Mouse (Mus musculus) midbrain, embryonic 14.5 days (tissue): ENCODE results near the gene Sirt5. TPM values are rescaled to one million over a fixed set of nuclear protein-coding genes. Genes with fewer than 3 reads are reported as not detected.
A peak's percentile ranks its signal among the peaks of the same experiment; 100 is the strongest.

Source experiments
- ATAC-seq: fragments of 200-750 bp; cut with Nextera tagmentation; 2 replicates; pipeline ENCODE4 v1.8.0; 2017; ENCODE audit warnings: moderate number of reproducible peaks, moderate library complexity; ENCODE audit not compliant: low FRiP score, low TSS enrichment
- DNase-seq: peaks from one replicate; pipeline ENCODE4 v3.0.0-alpha.2; 2015
- H3K27ac ChIP-seq: fragments of 300-500 bp; sonication (generic); replicated peaks from 2 replicates; pipeline ENCODE4 v1.5.1; 2014; ENCODE audit warnings: mild to moderate bottlenecking, low read depth, low read length, moderate library complexity
- H3K27me3 ChIP-seq: fragments of 300-500 bp; sonication (generic); 2 replicates; pipeline ENCODE4 v1.6.1; 2014; ENCODE audit warnings: low read length, control low read depth, mixed read lengths; ENCODE audit not compliant: control insufficient read depth, insufficient read depth
- H3K36me3 ChIP-seq: fragments of 300-500 bp; sonication (generic); 2 replicates; pipeline ENCODE4 v1.6.1; 2014; ENCODE audit warnings: low read length, control low read depth; ENCODE audit not compliant: control insufficient read depth, insufficient read depth
- H3K4me1 ChIP-seq: fragments of 300-500 bp; sonication (generic); 2 replicates; pipeline ENCODE4 v1.6.1; 2014; ENCODE audit warnings: mild to moderate bottlenecking, antibody characterized with exemption, low read length, control low read depth; ENCODE audit not compliant: control insufficient read depth, insufficient read depth
- H3K4me2 ChIP-seq: fragments of 300-500 bp; sonication (generic); 2 replicates; pipeline ENCODE4 v1.6.1; 2014; ENCODE audit warnings: mild to moderate bottlenecking, low read length, moderate library complexity
- H3K4me3 ChIP-seq: fragments of 300-500 bp; sonication (generic); replicated peaks from 2 replicates; pipeline ENCODE4 v1.5.1; 2014; ENCODE audit warnings: low read depth, low read length
- H3K9ac ChIP-seq: fragments of 300-500 bp; sonication (generic); replicated peaks from 2 replicates; pipeline ENCODE4 v1.6.1; 2014; ENCODE audit warnings: mild to moderate bottlenecking, low read length, moderate library complexity
- H3K9me3 ChIP-seq: fragments of 300-500 bp; sonication (generic); 2 replicates; pipeline ENCODE4 v1.6.1; 2016; ENCODE audit warnings: low read length, control low read depth, mixed read lengths; ENCODE audit not compliant: control insufficient read depth
- WGBS: fragments of 180-500 bp; shearing (Covaris S2); extraction: QIAGEN DNeasy Blood & Tissue Kit; methylation state at CpG from one replicate; pipeline ENCODE4 v1.1.7; 2014; 5-methylcytosine and 5-hydroxymethylcytosine counted together
- polyA plus RNA-seq: library from polyadenylated mRNA; unstranded; fragments of >200 nt; fragmentation: Nextera tagmentation; extraction: Ambion mirVana; gene quantifications from 2 replicates; pipeline ENCODE4 v1.2.1, GENCODE M21; 2014

The Sirt5 gene
- polyA plus RNA-seq = 31.8 TPM in 2 replicates

DNA sequence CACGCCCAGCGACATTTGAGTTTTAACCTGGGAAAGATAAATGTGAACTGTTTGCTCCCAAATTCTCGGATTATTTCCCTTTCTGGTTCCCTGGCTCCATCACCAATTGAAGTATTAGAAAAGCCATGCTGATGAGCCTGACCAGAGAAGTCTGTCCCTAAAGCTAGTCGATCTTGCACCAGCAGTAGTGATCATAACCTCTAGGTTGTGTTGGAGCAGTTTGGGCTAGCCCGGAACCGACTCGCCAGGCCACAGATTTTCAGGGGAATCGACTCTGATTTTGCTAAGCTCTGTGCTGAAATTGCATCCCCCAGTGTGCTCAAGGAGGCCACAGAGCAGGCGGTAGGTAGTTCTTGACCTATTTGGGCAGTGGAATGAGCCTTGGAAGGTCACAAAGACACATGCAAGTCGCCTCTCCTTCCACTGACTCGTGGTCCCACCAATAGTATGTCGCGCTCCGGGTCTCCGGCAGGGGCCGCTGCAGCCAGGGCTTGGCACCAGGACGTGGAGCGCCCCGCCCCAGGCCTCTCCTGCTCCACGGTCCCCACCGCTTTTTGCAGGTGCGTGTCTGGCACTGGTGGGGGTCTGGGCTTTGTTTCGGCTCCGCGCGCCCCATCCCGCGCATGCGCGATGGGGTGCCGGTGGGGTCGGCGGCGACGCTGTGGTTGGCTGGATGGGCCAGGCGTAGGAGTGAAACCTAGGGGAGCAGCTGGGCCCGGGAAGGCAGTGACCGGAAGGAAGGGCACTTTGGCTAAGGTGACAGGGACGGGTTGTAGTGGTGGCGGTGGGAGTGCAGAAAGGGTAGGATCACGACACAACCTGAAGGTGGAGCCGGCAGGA lies at the start of gene Sirt5:
TSS of gene Sirt5 (plus strand) at position 512 of the 840 bp plus-strand sequence.
- peak; percentile 98 for ATAC-seq
- Histone ChIP-seq H3K4me2 (peak within 1 kb of the TSS; percentile 78), H3K4me1 (0 out of 2 replicates have a peak, but pooled peaks cover 7% of the 10 kb centered on the region), H3K4me3 (peak within 1 kb of the TSS; percentile 58), H3K9ac (peak within 1 kb of the TSS; percentile 77), H3K27ac (peak within 1 kb of the TSS; percentile 79), H3K9me3 (no peaks in the 10 kb centered on the region), H3K27me3 (no peaks in the 10 kb centered on the region), H3K36me3 (no peaks in the 10 kb centered on the region)
- peak; percentile 96 for DNase-seq
- WGBS = 14% methylated on average over 42 of the region's 42 CpGs

DNA sequence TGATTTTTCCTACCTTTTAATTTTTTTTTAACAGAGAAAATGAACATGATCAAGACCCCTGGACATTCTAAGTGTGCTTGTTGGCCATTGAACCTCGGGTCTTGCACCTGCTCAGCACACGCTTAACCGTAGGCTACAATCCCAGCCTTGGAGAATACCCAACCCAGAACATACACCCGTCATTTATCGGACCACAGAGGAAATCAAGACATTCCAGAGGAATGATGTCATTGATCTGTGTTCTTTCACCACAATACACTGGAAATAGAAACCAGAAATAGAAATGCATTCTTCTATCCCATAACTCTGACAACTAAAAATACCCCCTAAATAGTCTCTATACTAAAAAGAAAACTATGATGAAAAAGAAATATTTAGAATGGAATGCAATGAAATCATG lies 47.9 kb upstream of the Sirt5 start:
- no peak overlapping the region for H3K27ac ChIP-seq
- WGBS = 83% methylated on average over 5 of the region's 5 CpGs
- H3K4me1 ChIP-seq = no peaks in the 10 kb centered on the region
- H3K27me3 ChIP-seq = no peaks in the 10 kb centered on the region
- H3K9me3 ChIP-seq = no peaks in the 10 kb centered on the region
- ATAC-seq (no peak), DNase-seq (no peak)
- H3K4me3 ChIP-seq = no peak overlapping the region
- H3K4me2 ChIP-seq = no peak overlapping the region
- H3K9ac ChIP-seq = no peak overlapping the region
- no peaks in the 10 kb centered on the region for H3K36me3 ChIP-seq

DNA sequence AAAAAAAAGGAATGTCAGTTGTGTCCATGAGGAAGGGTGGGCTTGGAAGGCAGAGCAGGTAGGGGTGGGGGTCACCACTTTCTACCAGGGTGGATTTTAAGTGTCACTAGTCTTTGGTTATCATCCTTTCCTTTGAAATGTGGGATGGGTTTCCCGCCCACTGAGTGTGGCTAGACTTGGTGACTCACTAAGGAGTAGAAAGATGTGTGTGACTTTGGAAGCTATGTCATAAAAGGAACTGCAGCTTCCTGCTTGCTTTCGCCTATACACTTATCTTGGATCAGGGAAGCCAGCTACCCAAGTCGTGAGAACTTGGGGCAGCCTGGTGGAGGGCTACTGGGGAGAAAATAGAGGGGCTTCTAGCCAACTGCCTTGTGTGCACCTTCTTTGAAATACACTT lies 45.9 kb upstream of the Sirt5 start:
- H3K27ac ChIP-seq = no peak overlapping the region
- H3K9me3 ChIP-seq = no peaks in the 10 kb centered on the region
- no peak overlapping the region for H3K9ac ChIP-seq
- H3K4me2 ChIP-seq = no peak overlapping the region
- DNase-seq (no peak), ATAC-seq (no peak)
- H3K4me1 ChIP-seq = no peaks in the 10 kb centered on the region
- H3K36me3 ChIP-seq = no peaks in the 10 kb centered on the region
- H3K27me3 ChIP-seq = no peaks in the 10 kb centered on the region
- 84% methylated on average over 3 of the region's 3 CpGs for WGBS
- H3K4me3 ChIP-seq = no peak overlapping the region

DNA sequence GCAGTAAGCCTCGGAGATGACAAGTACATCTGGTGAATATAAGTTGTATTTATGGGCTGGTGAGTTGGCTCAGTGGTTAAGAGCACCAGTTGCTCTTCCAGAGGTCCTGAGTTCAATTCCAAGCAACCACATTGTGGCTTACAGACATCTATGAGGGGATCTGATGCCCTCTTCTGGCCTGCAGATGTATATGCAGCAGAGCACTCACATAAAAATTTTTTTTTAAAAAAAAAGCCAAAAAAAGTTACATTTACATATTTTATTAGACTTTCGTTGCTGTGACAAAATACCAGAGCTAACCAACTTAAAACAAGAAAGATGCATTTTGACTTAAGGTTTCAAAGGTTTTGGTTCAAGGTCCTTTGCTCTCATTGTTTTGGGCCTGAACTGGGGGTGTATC lies 43.8 kb upstream of the Sirt5 start:
- WGBS = 67% methylated on average over 2 of the region's 2 CpGs
- no peak overlapping the region for H3K27ac ChIP-seq
- ATAC-seq = no peak

DNA sequence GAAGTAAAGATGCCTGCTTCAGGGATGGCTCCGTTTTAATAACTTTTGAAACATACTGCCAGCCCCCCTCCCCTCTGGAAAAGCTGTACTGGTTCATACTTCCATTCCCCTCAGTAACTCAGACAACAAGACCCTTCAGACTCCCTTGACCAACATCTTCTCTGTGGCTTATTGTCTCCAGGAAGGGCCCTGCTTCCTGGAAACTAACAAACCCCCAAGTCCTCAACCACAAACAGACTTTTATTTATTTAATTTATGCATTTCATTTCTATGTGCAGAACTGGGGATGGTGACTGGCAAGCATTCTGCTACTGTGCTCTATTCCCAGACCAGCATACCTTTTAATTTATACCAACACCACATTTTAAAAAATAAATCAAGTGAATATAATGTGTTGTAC lies 39.9 kb upstream of the Sirt5 start:
- Histone ChIP-seq H3K4me3 (no peak overlapping the region), H3K27me3 (no peaks in the 10 kb centered on the region), H3K27ac (no peak overlapping the region), H3K4me2 (no peak overlapping the region), H3K36me3 (no peaks in the 10 kb centered on the region), H3K9ac (no peak overlapping the region), H3K4me1 (no peaks in the 10 kb centered on the region), H3K9me3 (no peaks in the 10 kb centered on the region)
- no peak for ATAC-seq
- DNase-seq = no peak
- WGBS = 76% methylated on average over 1 of the region's 1 CpGs

More for the DNA sequence above, 43.8 kb upstream of the Sirt5 start:
- no peak for DNase-seq
- Histone ChIP-seq H3K4me2 (no peak overlapping the region), H3K4me3 (no peak overlapping the region), H3K9me3 (no peaks in the 10 kb centered on the region), H3K36me3 (no peaks in the 10 kb centered on the region), H3K27me3 (no peaks in the 10 kb centered on the region), H3K4me1 (no peaks in the 10 kb centered on the region), H3K9ac (no peak overlapping the region)

DNA sequence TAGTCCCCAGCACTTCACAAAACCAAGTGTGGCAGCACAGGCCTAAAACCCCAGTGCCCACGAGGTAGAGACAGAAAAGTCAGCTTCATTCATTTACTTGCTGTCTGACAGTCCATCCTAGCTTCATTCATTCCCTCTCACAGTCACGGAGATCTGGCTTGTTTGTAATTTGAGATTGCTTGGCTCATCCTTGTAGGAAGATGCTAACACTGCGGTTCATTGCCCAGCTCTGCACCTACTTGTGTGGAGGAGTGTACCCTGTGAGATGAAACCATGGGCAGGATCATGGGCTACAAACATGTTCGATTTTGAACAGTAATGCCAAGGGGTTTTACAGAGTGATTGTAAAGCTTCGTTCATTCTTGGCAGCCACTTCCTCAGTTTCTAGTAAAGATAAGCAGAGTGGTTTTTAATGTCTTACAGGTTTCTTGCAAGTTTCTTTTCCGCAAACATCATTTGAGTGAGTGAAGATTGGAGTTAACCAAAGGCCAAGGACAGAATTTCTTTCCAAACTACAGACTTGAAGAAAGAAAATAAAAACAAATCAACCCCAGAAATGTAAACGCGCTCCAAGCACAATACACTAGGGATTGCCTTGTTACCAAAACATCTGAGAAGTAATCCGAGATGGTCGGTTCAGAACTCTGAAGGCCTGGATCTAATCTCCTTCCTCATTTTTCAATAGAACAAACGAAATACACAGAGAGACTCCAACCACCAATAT lies 33.4 kb upstream of the Sirt5 start:
- Histone ChIP-seq H3K4me2 (no peak overlapping the region), H3K4me1 (no peaks in the 10 kb centered on the region), H3K36me3 (no peaks in the 10 kb centered on the region), H3K27me3 (no peaks in the 10 kb centered on the region), H3K9ac (no peak overlapping the region), H3K4me3 (no peak overlapping the region), H3K9me3 (no peaks in the 10 kb centered on the region), H3K27ac (no peak overlapping the region)
- no peak for DNase-seq
- no peak for ATAC-seq
- WGBS = 76% methylated on average over 11 of the region's 11 CpGs

DNA sequence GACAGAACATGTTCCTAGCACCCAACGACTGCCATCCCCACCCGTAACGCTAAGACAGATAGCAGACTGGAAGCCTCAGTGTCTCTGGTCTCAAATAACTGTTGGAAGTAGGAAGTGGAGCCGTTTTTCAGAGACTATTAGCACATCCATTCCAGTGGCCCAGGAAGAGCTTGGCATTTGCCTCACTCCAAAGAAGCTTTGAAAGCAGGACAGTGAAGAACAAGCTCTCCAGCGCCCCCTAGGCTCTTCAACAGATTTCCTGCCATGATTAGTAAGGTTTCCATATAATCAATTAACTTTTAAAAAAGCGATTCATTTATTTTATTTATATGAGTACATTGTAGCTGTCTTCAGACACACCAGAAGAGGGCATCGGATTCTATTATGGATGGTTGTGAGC lies 32.7 kb upstream of the Sirt5 start:
- no peaks in the 10 kb centered on the region for H3K36me3 ChIP-seq
- H3K9ac ChIP-seq = no peak overlapping the region
- no peak overlapping the region for H3K4me2 ChIP-seq
- ATAC-seq (no peak), DNase-seq (peak; percentile 27)
- no peaks in the 10 kb centered on the region for H3K4me1 ChIP-seq
- WGBS = 47% methylated on average over 7 of the region's 7 CpGs
- no peak overlapping the region for H3K27ac ChIP-seq
- no peak overlapping the region for H3K4me3 ChIP-seq
- no peaks in the 10 kb centered on the region for H3K9me3 ChIP-seq
- H3K27me3 ChIP-seq = no peaks in the 10 kb centered on the region

DNA sequence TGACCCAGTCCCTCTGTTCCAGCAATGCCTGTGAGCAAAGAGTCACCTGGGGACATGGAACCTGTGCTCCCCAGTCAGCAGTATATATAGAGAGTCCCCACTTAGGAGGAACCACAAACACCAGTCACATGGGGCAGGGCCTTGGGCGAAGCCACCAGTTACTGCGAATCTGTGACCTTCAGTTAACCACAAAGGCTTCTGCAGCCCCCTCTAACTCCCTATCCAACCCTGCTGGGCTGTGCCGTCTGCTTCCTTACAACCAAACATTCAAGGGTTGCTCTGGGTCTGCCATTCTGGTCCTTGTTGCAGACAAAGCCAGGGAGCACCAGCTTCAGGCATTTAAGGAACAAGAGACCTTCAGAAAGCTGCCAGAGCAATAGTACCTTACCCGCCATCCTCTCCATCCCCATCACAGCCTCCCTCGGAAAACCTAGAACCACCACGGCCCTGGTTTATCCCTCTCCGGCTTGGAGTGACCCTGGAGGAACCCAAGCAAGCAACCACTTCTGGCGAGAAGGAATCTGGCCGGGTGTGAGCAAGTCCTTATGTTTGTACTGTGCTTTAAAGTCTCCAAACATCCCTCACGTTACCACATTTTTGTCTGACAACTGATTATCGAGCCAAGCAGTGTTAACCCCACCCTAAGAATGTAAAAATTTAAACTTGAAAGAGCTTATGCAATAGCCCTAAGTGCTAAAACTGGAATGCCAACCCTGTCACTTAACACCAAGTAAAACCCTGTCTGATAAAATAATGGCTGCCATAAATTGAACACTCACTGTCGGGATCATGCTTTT lies 28.7 kb upstream of the Sirt5 start:
- DNase-seq = no peak
- no peak overlapping the region for H3K4me3 ChIP-seq
- no peak overlapping the region for H3K4me2 ChIP-seq
- no peak overlapping the region for H3K27ac ChIP-seq
- H3K27me3 ChIP-seq = no peaks in the 10 kb centered on the region
- H3K9me3 ChIP-seq = no peaks in the 10 kb centered on the region
- H3K9ac ChIP-seq = no peak overlapping the region
- 85% methylated on average over 12 of the region's 12 CpGs for WGBS
- no peaks in the 10 kb centered on the region for H3K4me1 ChIP-seq
- no peak for ATAC-seq
- H3K36me3 ChIP-seq = no peaks in the 10 kb centered on the region
